Mouse (Mus musculus) myocyte (in vitro differentiated cells): ENCODE measurements around the gene Esr2. TPM values are rescaled to one million over a fixed set of nuclear protein-coding genes. Genes with fewer than 3 reads are reported as not detected.

Experiments
- H3K27me3 ChIP-seq: one replicate; pipeline ENCODE4 v1.6.1; 2011; ENCODE audit not compliant: control insufficient read depth, insufficient read depth, insufficient read length
- H3K36me3 ChIP-seq: one replicate; pipeline ENCODE4 v1.6.1; 2011; ENCODE audit not compliant: control insufficient read depth, insufficient read depth
- H3K4me2 ChIP-seq: one replicate; pipeline ENCODE4 v1.6.1; 2011; ENCODE audit warnings: low read depth, control low read depth
- H3K4me3 ChIP-seq: one replicate; pipeline ENCODE4 v1.5.1; 2011; ENCODE audit warnings: mild to moderate bottlenecking, control low read depth, moderate library complexity
- H3K79me2 ChIP-seq: one replicate; pipeline ENCODE4 v1.6.1; 2011; ENCODE audit not compliant: control insufficient read depth, insufficient read depth
- H3ac ChIP-seq: one replicate; pipeline ENCODE4 v1.6.1; 2011; ENCODE audit not compliant: control insufficient read depth, insufficient read length
- CEBPB ChIP-seq: IDR thresholded peaks from 2 replicates; pipeline ENCODE4 v1.6.1; 2011; ENCODE audit warnings: mild to moderate bottlenecking, moderate library complexity; ENCODE audit not compliant: poor library complexity, insufficient read depth, severe bottlenecking
- E2F4 ChIP-seq: IDR thresholded peaks from one replicate; pipeline ENCODE4 v1.6.1; 2011; ENCODE audit warnings: mild to moderate bottlenecking, control low read depth, moderate library complexity; ENCODE audit not compliant: insufficient read depth
- MAX ChIP-seq: IDR thresholded peaks from one replicate; pipeline ENCODE4 v1.6.1; 2011; ENCODE audit warnings: low read depth, mild to moderate bottlenecking, control low read depth
- MYOD1 ChIP-seq, 3 experiments: IDR thresholded peaks; one replicate each; pipeline ENCODE4 v1.6.1; 2011; ENCODE audit warnings: control low read depth in 2 of 3, low read depth in 2 of 3, mild to moderate bottlenecking in 2 of 3, moderate library complexity in 1 of 3; ENCODE audit not compliant: insufficient read length in 2 of 3, control insufficient read depth in 1 of 3
- MYOG ChIP-seq, 3 experiments: IDR thresholded peaks; one replicate each; pipeline ENCODE4 v1.6.1; 2011; ENCODE audit warnings: control low read depth in 2 of 3, low read depth in 2 of 3, mild to moderate bottlenecking in 2 of 3; ENCODE audit not compliant: insufficient read length in 2 of 3, control insufficient read depth in 1 of 3, insufficient read depth in 1 of 3
- POLR2A ChIP-seq: IDR thresholded peaks from one replicate; pipeline ENCODE4 v1.6.1; 2011; ENCODE audit warnings: low read depth, mild to moderate bottlenecking, control low read depth, moderate library complexity; ENCODE audit not compliant: insufficient read length
- POLR2AphosphoS2 ChIP-seq: IDR thresholded peaks from one replicate; pipeline ENCODE4 v1.6.1; 2011; ENCODE audit warnings: low read depth, control low read depth; ENCODE audit not compliant: insufficient read length
- REST ChIP-seq: IDR thresholded peaks from one replicate; pipeline ENCODE4 v1.6.1; 2011; ENCODE audit warnings: mild to moderate bottlenecking, control low read depth, moderate library complexity; ENCODE audit not compliant: insufficient read depth, insufficient read length
- SRF ChIP-seq: IDR thresholded peaks from one replicate; pipeline ENCODE4 v1.6.1; 2011; ENCODE audit warnings: low read depth; ENCODE audit not compliant: control insufficient read depth, insufficient read length
- TCF12 ChIP-seq: IDR thresholded peaks from one replicate; pipeline ENCODE4 v1.6.1; 2011; ENCODE audit warnings: mild to moderate bottlenecking, control low read depth; ENCODE audit not compliant: poor library complexity, insufficient read depth, severe bottlenecking
- TCF3 ChIP-seq: IDR thresholded peaks from one replicate; pipeline ENCODE4 v1.6.1; 2011; ENCODE audit warnings: low read depth, control low read depth; ENCODE audit not compliant: insufficient read length
- USF1 ChIP-seq: IDR thresholded peaks from one replicate; pipeline ENCODE4 v1.6.1; 2011; ENCODE audit warnings: low read depth, mild to moderate bottlenecking, control low read depth, moderate library complexity
- polyA plus RNA-seq: library from polyadenylated mRNA; unstranded; fragments of >200 nt; fragmentation: generic; extraction: Trizol; gene quantifications from one replicate; pipeline ENCODE4 v1.2.1, GENCODE M21; 2012; ENCODE audit warnings: missing spikeins

Esr2 gene
- polyA plus RNA-seq, 1 experiment = 0.02 TPM

- Histone ChIP-seq H3K27me3 (no peaks in the 10 kb centered on the region), H3K4me3 (no peak overlapping the region), H3K36me3 (no peaks in the 10 kb centered on the region), H3K79me2 (no peaks in the 10 kb centered on the region), H3ac (no peak overlapping the region), H3K4me2 (no peak overlapping the region)
- TF ChIP-seq E2F4 = no peak
- no peak for TF ChIP-seq SRF
- no peak for TF ChIP-seq POLR2AphosphoS2
- TF ChIP-seq POLR2A = no peak
- no peak for TF ChIP-seq TCF12
- no peak for TF ChIP-seq USF1
- no peak for TF ChIP-seq TCF3
- no peak for TF ChIP-seq MYOD1 (IDR thresholded peaks at IDR 0.05; ENCODE audit: control insufficient read depth in 1 of 3, insufficient read length in 2 of 3, low read depth in 2 of 3)
- TF ChIP-seq MYOG (IDR thresholded peaks at IDR 0.05; ENCODE audit: control insufficient read depth in 1 of 3, insufficient read depth in 1 of 3, insufficient read length in 2 of 3, low read depth in 2 of 3) = no peak
- TF ChIP-seq CEBPB = no peak
- no peak for TF ChIP-seq MAX
- TF ChIP-seq REST = no peak
Measured at GRCm38 (mm10) chr12:76190940-76191339, 13.9 kb upstream of the Esr2 start.

DNA sequence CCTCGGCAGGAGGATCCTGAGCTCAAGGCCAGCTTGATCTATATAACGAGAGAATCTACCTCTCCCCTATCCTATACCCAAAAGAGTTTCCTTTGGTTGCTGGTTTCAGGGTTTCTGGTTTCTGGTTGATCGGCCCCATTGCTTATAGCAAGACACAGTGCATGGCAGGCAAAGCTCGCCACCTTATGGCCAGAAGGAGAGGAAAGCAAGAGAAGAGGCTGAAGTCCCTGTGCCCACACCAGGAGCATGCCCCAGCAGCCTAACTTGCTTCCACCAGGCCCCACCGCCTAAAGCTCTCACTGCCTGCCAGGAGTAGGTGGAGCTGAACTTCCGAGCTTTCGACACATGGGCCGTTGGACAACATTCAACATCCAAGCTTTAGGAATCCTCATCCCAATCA is 10.8 kb upstream of the Esr2 start:
- H3ac ChIP-seq = no peak overlapping the region
- no peak overlapping the region for H3K4me3 ChIP-seq
- no peak overlapping the region for H3K4me2 ChIP-seq
- no peaks in the 10 kb centered on the region for H3K36me3 ChIP-seq
- no peak for TF ChIP-seq TCF12
- TF ChIP-seq E2F4 = no peak
- TF ChIP-seq USF1 = no peak
- TF ChIP-seq SRF = no peak
- no peak for TF ChIP-seq CEBPB
- TF ChIP-seq MYOG (IDR thresholded peaks at IDR 0.05; ENCODE audit: control insufficient read depth in 1 of 3, insufficient read depth in 1 of 3, insufficient read length in 2 of 3, low read depth in 2 of 3) = no peak
- no peak for TF ChIP-seq POLR2AphosphoS2
- TF ChIP-seq MYOD1 (IDR thresholded peaks at IDR 0.05; ENCODE audit: control insufficient read depth in 1 of 3, insufficient read length in 2 of 3, low read depth in 2 of 3) = no peak
- no peak for TF ChIP-seq REST
- no peak for TF ChIP-seq POLR2A
- TF ChIP-seq TCF3 = no peak
- TF ChIP-seq MAX = no peak
- no peaks in the 10 kb centered on the region for H3K27me3 ChIP-seq
- no peaks in the 10 kb centered on the region for H3K79me2 ChIP-seq

DNA sequence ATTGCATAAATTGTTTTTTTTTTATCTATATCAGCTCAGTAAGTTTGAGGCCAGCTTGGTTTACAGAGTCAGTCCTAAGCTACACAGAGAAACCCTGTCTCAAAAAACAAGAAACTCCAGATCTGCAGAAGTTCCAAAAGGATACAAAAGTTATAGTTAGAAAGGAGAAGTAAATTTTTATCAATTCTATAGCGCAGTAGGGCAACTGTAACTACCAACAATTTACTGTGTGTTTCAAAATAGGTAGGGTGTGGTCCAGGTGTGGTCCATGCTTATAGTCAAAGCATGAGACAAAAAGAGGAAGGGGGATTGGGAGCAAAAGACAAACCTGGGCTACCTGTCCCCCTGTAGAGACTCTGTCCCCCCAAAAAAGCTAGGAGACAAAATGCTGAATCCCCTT is 9.4 kb upstream of the Esr2 start:
- Histone ChIP-seq H3K36me3 (no peaks in the 10 kb centered on the region), H3K27me3 (no peaks in the 10 kb centered on the region), H3K4me2 (no peak overlapping the region), H3K4me3 (no peak overlapping the region), H3K79me2 (no peaks in the 10 kb centered on the region), H3ac (no peak overlapping the region)
- no peak for TF ChIP-seq POLR2AphosphoS2
- no peak for TF ChIP-seq E2F4
- TF ChIP-seq SRF = no peak
- TF ChIP-seq MAX = no peak
- TF ChIP-seq MYOD1 (IDR thresholded peaks at IDR 0.05; ENCODE audit: control insufficient read depth in 1 of 3, insufficient read length in 2 of 3, low read depth in 2 of 3) = no peak
- no peak for TF ChIP-seq USF1
- no peak for TF ChIP-seq TCF3
- TF ChIP-seq MYOG (IDR thresholded peaks at IDR 0.05; ENCODE audit: control insufficient read depth in 1 of 3, insufficient read depth in 1 of 3, insufficient read length in 2 of 3, low read depth in 2 of 3) = no peak
- TF ChIP-seq POLR2A = no peak
- no peak for TF ChIP-seq TCF12
- no peak for TF ChIP-seq CEBPB
- TF ChIP-seq REST = no peak

- no peaks in the 10 kb centered on the region for H3K27me3 ChIP-seq
- no peak for TF ChIP-seq POLR2A
- TF ChIP-seq CEBPB = no peak
- no peak for TF ChIP-seq E2F4
- no peak for TF ChIP-seq SRF
- no peak for TF ChIP-seq REST
- TF ChIP-seq TCF12 = no peak
- TF ChIP-seq POLR2AphosphoS2 = no peak
- TF ChIP-seq MAX = no peak
- TF ChIP-seq MYOG (IDR thresholded peaks at IDR 0.05; ENCODE audit: control insufficient read depth in 1 of 3, insufficient read depth in 1 of 3, insufficient read length in 2 of 3, low read depth in 2 of 3) = no peak
- no peak for TF ChIP-seq USF1
- TF ChIP-seq MYOD1 (IDR thresholded peaks at IDR 0.05; ENCODE audit: control insufficient read depth in 1 of 3, insufficient read length in 2 of 3, low read depth in 2 of 3) = no peak
- no peak for TF ChIP-seq TCF3
- H3K4me2 ChIP-seq = no peak overlapping the region
- H3K4me3 ChIP-seq = no peak overlapping the region
- no peak overlapping the region for H3ac ChIP-seq
- H3K79me2 ChIP-seq = no peaks in the 10 kb centered on the region
- no peaks in the 10 kb centered on the region for H3K36me3 ChIP-seq
Measured at GRCm38 (mm10) chr12:76185167-76185816, 8.2 kb upstream of the Esr2 start.
